8 mouse cellular contexts compared by ENCODE assay signal in the genomic region with DNA sequence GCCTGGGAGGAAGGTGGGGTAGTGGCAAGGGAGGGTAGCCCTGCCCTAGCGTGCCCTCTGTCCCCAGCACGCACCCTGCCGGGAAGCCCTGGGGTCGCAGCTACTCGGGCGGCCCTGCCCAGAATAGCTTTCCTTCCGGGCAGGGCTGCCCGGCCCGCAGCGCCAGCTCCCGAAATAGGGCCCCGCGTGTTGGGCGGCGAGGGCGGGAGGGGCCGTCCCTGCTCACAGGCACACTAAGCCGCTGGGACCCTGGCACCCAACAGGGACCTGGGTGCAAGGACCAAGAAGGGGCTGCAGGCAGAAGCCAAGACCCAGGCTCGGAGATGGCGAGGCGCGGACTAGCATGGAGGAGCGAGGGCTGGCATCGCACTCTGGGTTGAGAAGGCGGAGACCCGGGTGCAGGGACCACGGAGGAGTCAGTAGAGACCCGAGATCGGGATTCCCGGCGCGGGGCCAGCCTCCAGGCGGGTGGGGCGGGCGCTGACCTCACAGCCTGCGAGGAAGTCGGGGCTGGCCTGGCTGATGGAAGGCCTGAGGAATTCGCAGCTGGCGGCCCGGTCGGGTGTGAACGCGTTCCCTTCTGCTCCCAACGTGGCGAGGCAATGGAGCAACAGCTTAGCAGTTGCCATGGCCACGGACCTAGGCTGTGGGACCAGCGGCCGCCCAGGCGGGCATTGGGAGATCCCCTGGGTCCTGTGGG. TPM values are rescaled to one million over a fixed set of nuclear protein-coding genes. Genes with fewer than 3 reads are reported as not detected.
DNase-seq lines count a peak whose midpoint lies in the region; ATAC-seq and TF ChIP-seq lines count a peak whose summit lies in the region.

No protein-coding gene starts in this region.

- peaks cover 4% of the 10 kb centered on the region; the same call in 1 of the 2 replicates for H3K4me1 ChIP-seq in embryonic facial prominence, embryonic 11.5 days (ENCODE audit: control insufficient read depth, insufficient read depth, low read length)
- peaks cover 49% of the 10 kb centered on the region for H3K4me1 ChIP-seq in heart, embryonic 10.5 days
- H3K4me1 ChIP-seq in lung, embryonic 16.5 days (replicated peaks; ENCODE audit: control insufficient read depth, insufficient read depth, low read length) = peaks cover 19% of the 10 kb centered on the region

- 1% methylated on average over 49 of the region's 49 CpGs for WGBS in embryonic facial prominence, embryonic 11.5 days
- 1% methylated on average over 49 of the region's 49 CpGs for WGBS in heart, embryonic 10.5 days
- 2% methylated on average over 47 of the region's 49 CpGs for WGBS in lung, embryonic 16.5 days

- H3K36me3 ChIP-seq in embryonic facial prominence, embryonic 11.5 days (replicated peaks; ENCODE audit: control insufficient read depth, insufficient read depth, low read depth, low read length) = no peaks in the 10 kb centered on the region
- no peaks in the 10 kb centered on the region for H3K36me3 ChIP-seq in heart, embryonic 10.5 days
- H3K36me3 ChIP-seq in lung, embryonic 16.5 days (ENCODE audit: control insufficient read depth, insufficient read depth, low read length) = no peaks in the 10 kb centered on the region

- H3K4me2 ChIP-seq in embryonic facial prominence, embryonic 11.5 days (ENCODE audit: low read depth, low read length) = peak overlapping the region; percentile 69
- peak overlapping the region; percentile 86 for H3K4me2 ChIP-seq in lung, embryonic 16.5 days (ENCODE audit: low read depth, low read length)

- H3K27me3 ChIP-seq in embryonic facial prominence, embryonic 11.5 days (ENCODE audit: control insufficient read depth, insufficient read depth, low read length) = peaks cover 2% of the 10 kb centered on the region; the same call in 1 of the 2 replicates
- H3K27me3 ChIP-seq in heart, embryonic 10.5 days (ENCODE audit: insufficient read depth, poor library complexity, severe bottlenecking) = peaks cover 42% of the 10 kb centered on the region; the same call in 1 of the 2 replicates
- no peaks in the 10 kb centered on the region for H3K27me3 ChIP-seq in lung, embryonic 16.5 days (ENCODE audit: control insufficient read depth, insufficient read depth, low read depth, low read length)

- peak overlapping the region; percentile 39 for H3K4me3 ChIP-seq in left cerebral cortex, adult 2 months
- H3K4me3 ChIP-seq in embryonic facial prominence, embryonic 11.5 days (ENCODE audit: low read depth, low read length) = peak overlapping the region; percentile 31
- H3K4me3 ChIP-seq in heart, embryonic 10.5 days = peak overlapping the region; percentile 63
- H3K4me3 ChIP-seq in lung, embryonic 16.5 days (ENCODE audit: low read length) = peak overlapping the region; percentile 45

- intact Hi-C loops in left cerebral cortex, adult 2 months (cut with DNase I) = no loop called here

- peak overlapping the region; percentile 13; the same call in 1 of the 2 replicates for H3K27ac ChIP-seq in left cerebral cortex, adult 2 months
- H3K27ac ChIP-seq in embryonic facial prominence, embryonic 11.5 days (replicated peaks; ENCODE audit: low read depth, low read length) = no peak overlapping the region
- H3K27ac ChIP-seq in heart, embryonic 10.5 days = peak overlapping the region; percentile 91
- peak overlapping the region; percentile 67 for H3K27ac ChIP-seq in lung, embryonic 16.5 days (ENCODE audit: low read length)

- peak; percentile 80 for ATAC-seq in embryonic facial prominence, embryonic 11.5 days (replicated peaks; ENCODE audit: insufficient number of reproducible peaks, low FRiP score, low TSS enrichment, low read depth)
- ATAC-seq in lung, embryonic 16.5 days (ENCODE audit: low read depth) = peak; percentile 92
- ATAC-seq in erythroblast, adult 5-6 weeks (replicated peaks; ENCODE audit: low FRiP score, poor library complexity, severe bottlenecking) = no peak

- no peak for DNase-seq in left cerebral cortex, adult 2 months (ENCODE audit: extremely low spot score in 1 of 2, low spot score in 2 of 2)
- DNase-seq in left cerebral cortex, adult 18-20 months (ENCODE audit: low spot score in 2 of 2) = no peak
- DNase-seq in embryonic facial prominence, embryonic 11.5 days (ENCODE audit: low spot score) = peak; percentile 77
- DNase-seq in heart, embryonic 10.5 days (ENCODE audit: low spot score) = peak; percentile 95
- peak; percentile 62 to 66 for DNase-seq in kidney, adult 8-10 months
- DNase-seq in ovary, postnatal 10 days (ENCODE audit: low spot score) = peak; percentile 59

- H3K9me3 ChIP-seq in embryonic facial prominence, embryonic 11.5 days (replicated peaks; ENCODE audit: control insufficient read depth, low read length) = no peaks in the 10 kb centered on the region
- no peaks in the 10 kb centered on the region for H3K9me3 ChIP-seq in heart, embryonic 10.5 days
- H3K9me3 ChIP-seq in lung, embryonic 16.5 days (ENCODE audit: control insufficient read depth, low read length) = no peaks in the 10 kb centered on the region

- H3K9ac ChIP-seq in embryonic facial prominence, embryonic 11.5 days (replicated peaks; ENCODE audit: low read length) = peak overlapping the region; percentile 66
- H3K9ac ChIP-seq in lung, embryonic 16.5 days (ENCODE audit: low read length) = peak overlapping the region; percentile 68

- no peak; the same call in 1 of the 2 replicates for TF ChIP-seq CTCF in left cerebral cortex, adult 2 months (IDR thresholded peaks at IDR 0.05)

RNA-seq across cellular contexts. Expression of a gene that starts 20.3 kb away (rescaled TPM):
- 1 to 10 TPM; 4.4 to 6.1 TPM for total RNA-seq in left cerebral cortex, adult 2 months (2021)
- 1 to 10 TPM; 4.5 to 4.9 TPM for total RNA-seq in left cerebral cortex, adult 18-20 months (2021)
- polyA plus RNA-seq in embryonic facial prominence, embryonic 11.5 days (2014; fragmentation: Nextera tagmentation; extraction: Ambion mirVana) = 8.4 and 9.8 TPM in 2 replicates
- 6.9 and 10.6 TPM in 2 replicates for polyA plus RNA-seq in heart, embryonic 10.5 days (2016; fragmentation: Nextera tagmentation; extraction: Ambion mirVana)
- 12.5 and 13.2 TPM in 2 replicates for polyA plus RNA-seq in lung, embryonic 16.5 days (2015; fragmentation: Nextera tagmentation; extraction: Ambion mirVana)
- 0.19 and 0.42 TPM in 2 replicates for total RNA-seq in erythroblast, adult 5-6 weeks (2015; ENCODE audit: low replicate concordance)
- total RNA-seq in erythroblast, adult 5-6 weeks (2017; ENCODE audit: low replicate concordance) = 1.3 and 1.5 TPM in 2 replicates

RNA-seq across cellular contexts. Expression of a gene that starts 36.5 kb away (rescaled TPM):
- total RNA-seq in left cerebral cortex, adult 2 months (2021) = 10 to 100 TPM; 83.3 to 85.5 TPM
- total RNA-seq in left cerebral cortex, adult 18-20 months (2021) = 10 to 100 TPM; 87.1 to 89.0 TPM
- 33.7 and 34.7 TPM in 2 replicates for polyA plus RNA-seq in embryonic facial prominence, embryonic 11.5 days (2014; fragmentation: Nextera tagmentation; extraction: Ambion mirVana)
- polyA plus RNA-seq in heart, embryonic 10.5 days (2016; fragmentation: Nextera tagmentation; extraction: Ambion mirVana) = 34.0 and 38.5 TPM in 2 replicates
- 41.8 and 44.8 TPM in 2 replicates for polyA plus RNA-seq in lung, embryonic 16.5 days (2015; fragmentation: Nextera tagmentation; extraction: Ambion mirVana)
- 9.2 and 14.6 TPM in 2 replicates for total RNA-seq in erythroblast, adult 5-6 weeks (2015; ENCODE audit: low replicate concordance)
- total RNA-seq in erythroblast, adult 5-6 weeks (2017; ENCODE audit: low replicate concordance) = 20.8 and 32.9 TPM in 2 replicates

Comparison
In these comparisons a context has a peak if more than half of its experiments do, and no peak if none do; other contexts are left out.
1. DNase-seq: peak in embryonic facial prominence, embryonic 11.5 days (single experiment), heart, embryonic 10.5 days (single experiment), kidney, adult 8-10 months (2 of 2) and ovary, postnatal 10 days (single experiment); none in left cerebral cortex, adult 2 months (0 of 2) and left cerebral cortex, adult 18-20 months (0 of 2).
2. Peak in every context shown above with its lines, with median percentiles within 50 percentile points of each other: H3K4me3 ChIP-seq.